Mouse (Mus musculus) adrenal gland, adult 18-20 months (tissue): ENCODE data around the gene Ecm2. TPM values are rescaled to one million over a fixed set of nuclear protein-coding genes. Genes with fewer than 3 reads are reported as not detected.
A peak's percentile ranks its signal among the peaks of the same experiment; 100 is the strongest.

Experiments
- DNase-seq, 2 experiments: peaks; one replicate each; pipeline ENCODE4 v3.0.0; 2021 to 2022; ENCODE audit warnings: low spot score in 2 of 2
- long read RNA-seq, 2 experiments: library from polyadenylated mRNA; stranded (forward); transcript quantifications; one replicate each; pipeline ENCODE4 v2.0.0; 2021
- total RNA-seq, 2 experiments: library from RNA; stranded (reverse); gene quantifications; 1 replicate in 1 of 2; 2 replicates in 1 of 2; pipeline ENCODE4 v1.2.3; 2021

The Ecm2 gene
- total RNA-seq, result 1 to 10 TPM; 6.2 to 8.9 TPM
- long read RNA-seq, experiment 1, partial matches to known transcripts, result 0 of 4 reads
- long read RNA-seq, experiment 1, other reads (novel, unspliced or antisense), result 0 of 4 reads
- long read RNA-seq, experiment 2, partial matches to known transcripts, result 0 of 1 reads
- long read RNA-seq, experiment 2, other reads (novel, unspliced or antisense), result 0 of 1 reads

GRCm38 (mm10) chr13:49504510-49504909 is at the start of gene Ecm2:
Ecm2 (plus strand) TSS chr13:49504810.
- DNase-seq, result no peak

- no peak for DNase-seq
These were observed 44.3 kb upstream of the Ecm2 start for GRCm38 (mm10) chr13:49460276-49460675.

- DNase-seq, result no peak
These were observed 43.8 kb upstream of the Ecm2 start for GRCm38 (mm10) chr13:49460692-49461414.

GRCm38 (mm10) chr13:49461458-49462132 is 43.0 kb upstream of the Ecm2 start:
- peak in 1 of 2 experiments; percentile 32 for DNase-seq

GRCm38 (mm10) chr13:49462921-49463320 is 41.7 kb upstream of the Ecm2 start:
- no peak for DNase-seq

- no peak for DNase-seq
These were observed 38.7 kb upstream of the Ecm2 start for GRCm38 (mm10) chr13:49465875-49466274.

GRCm38 (mm10) chr13:49466393-49467075 is 38.1 kb upstream of the Ecm2 start:
- peak in 1 of 2 experiments; percentile 53 for DNase-seq

- DNase-seq, result no peak
These were observed 37.0 kb upstream of the Ecm2 start for GRCm38 (mm10) chr13:49467585-49467984.

- DNase-seq, result no peak
These were observed 35.6 kb upstream of the Ecm2 start for GRCm38 (mm10) chr13:49469002-49469401.

GRCm38 (mm10) chr13:49470319-49470718 is 34.3 kb upstream of the Ecm2 start:
- DNase-seq, result no peak

- no peak for DNase-seq
These were observed 33.8 kb upstream of the Ecm2 start for GRCm38 (mm10) chr13:49470806-49471205.

- no peak for DNase-seq
These were observed 32.5 kb upstream of the Ecm2 start for GRCm38 (mm10) chr13:49471981-49472675.

GRCm38 (mm10) chr13:49472676-49473005 is 32.0 kb upstream of the Ecm2 start:
- no peak for DNase-seq

GRCm38 (mm10) chr13:49477887-49478286 is 26.7 kb upstream of the Ecm2 start:
- no peak for DNase-seq

- DNase-seq, result no peak
These were observed 25.7 kb upstream of the Ecm2 start for GRCm38 (mm10) chr13:49478851-49479374.

GRCm38 (mm10) chr13:49479399-49479798 is 25.2 kb upstream of the Ecm2 start:
- no peak for DNase-seq

GRCm38 (mm10) chr13:49480057-49480456 is 24.6 kb upstream of the Ecm2 start:
- peak; percentile 46 to 49 for DNase-seq

GRCm38 (mm10) chr13:49480551-49480950 is 24.1 kb upstream of the Ecm2 start:
- DNase-seq, result no peak

- no peak for DNase-seq
These were observed 19.2 kb upstream of the Ecm2 start for GRCm38 (mm10) chr13:49485388-49485787.

GRCm38 (mm10) chr13:49492376-49493368 is 11.9 kb upstream of the Ecm2 start, which contains the start of gene Tes3-ps:
Tes3-ps (plus strand) TSS chr13:49493318.
- DNase-seq, result no peak
